Mouse (Mus musculus): ENCODE measurements around the gene Ercc2. TPM values are rescaled to one million over a fixed set of nuclear protein-coding genes. Genes with fewer than 3 reads are reported as not detected.

The Ercc2 gene
- 15.5 and 17.6 TPM in 2 replicates for polyA plus RNA-seq (2015; fragmentation: Nextera tagmentation; extraction: Ambion mirVana)

DNA sequence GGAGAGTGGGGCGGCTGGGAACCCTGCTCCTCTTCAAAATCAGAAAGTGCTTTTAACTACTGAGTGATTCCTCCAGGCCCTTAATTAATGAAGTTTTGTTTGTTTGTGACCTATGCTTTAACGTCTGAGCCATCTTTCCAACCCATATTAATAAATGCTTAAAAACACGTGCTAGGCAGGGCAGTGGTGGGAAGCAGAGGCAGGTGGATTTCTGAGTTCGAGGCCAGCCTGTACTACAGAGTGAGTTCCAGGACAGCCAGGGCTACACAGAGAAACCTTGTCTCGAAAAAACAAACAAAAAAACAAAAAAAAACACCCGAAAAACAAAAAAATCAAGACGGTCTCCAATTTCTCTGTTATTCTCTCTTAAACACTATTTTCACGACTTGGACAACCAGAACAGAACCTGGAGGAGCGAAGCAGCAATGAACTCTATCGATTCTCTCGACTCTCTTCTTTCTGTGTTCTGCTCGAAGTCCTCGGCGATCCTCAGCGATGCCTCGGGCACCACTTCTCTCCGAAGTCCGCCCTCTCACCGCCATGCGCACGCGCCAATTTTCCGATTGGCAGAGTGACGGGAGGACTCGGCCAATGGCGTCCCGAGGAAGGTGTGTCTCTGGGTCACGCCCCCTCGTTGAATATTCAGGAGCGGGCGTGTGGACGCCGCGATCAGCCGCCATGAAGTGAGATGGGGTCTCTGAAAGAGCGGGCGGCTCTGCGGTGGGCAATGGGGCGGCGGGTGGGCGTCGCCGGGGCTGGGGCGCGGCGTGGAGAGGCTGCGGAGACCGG is at the start of gene Ercc2:
Gene Ercc2, plus strand, starts transcription at position 634 of the 789 bp plus-strand sequence.
- Histone ChIP-seq H3K4me3 (ENCODE audit: low read length) (peak within 1 kb of the TSS; percentile 73), H3K36me3 (ENCODE audit: control insufficient read depth, insufficient read depth, low read length) (peaks cover 18% of the 10 kb centered on the region), H3K9ac (ENCODE audit: low read depth, low read length) (peak within 1 kb of the TSS; percentile 75), H3K4me2 (ENCODE audit: low read depth, low read length) (peak within 1 kb of the TSS; percentile 87), H3K4me1 (ENCODE audit: control insufficient read depth, insufficient read depth, low read length) (peaks cover 11% of the 10 kb centered on the region), H3K9me3 (ENCODE audit: control insufficient read depth, low read length) (no peaks in the 10 kb centered on the region), H3K27ac (ENCODE audit: low read length) (no peak within 1 kb of the TSS), H3K27me3 (replicated peaks; ENCODE audit: control insufficient read depth, insufficient read depth, low read length) (no peaks in the 10 kb centered on the region)
- ATAC-seq, result peak; percentile 99
- WGBS, result 7% methylated on average over 39 of the region's 48 CpGs

DNA sequence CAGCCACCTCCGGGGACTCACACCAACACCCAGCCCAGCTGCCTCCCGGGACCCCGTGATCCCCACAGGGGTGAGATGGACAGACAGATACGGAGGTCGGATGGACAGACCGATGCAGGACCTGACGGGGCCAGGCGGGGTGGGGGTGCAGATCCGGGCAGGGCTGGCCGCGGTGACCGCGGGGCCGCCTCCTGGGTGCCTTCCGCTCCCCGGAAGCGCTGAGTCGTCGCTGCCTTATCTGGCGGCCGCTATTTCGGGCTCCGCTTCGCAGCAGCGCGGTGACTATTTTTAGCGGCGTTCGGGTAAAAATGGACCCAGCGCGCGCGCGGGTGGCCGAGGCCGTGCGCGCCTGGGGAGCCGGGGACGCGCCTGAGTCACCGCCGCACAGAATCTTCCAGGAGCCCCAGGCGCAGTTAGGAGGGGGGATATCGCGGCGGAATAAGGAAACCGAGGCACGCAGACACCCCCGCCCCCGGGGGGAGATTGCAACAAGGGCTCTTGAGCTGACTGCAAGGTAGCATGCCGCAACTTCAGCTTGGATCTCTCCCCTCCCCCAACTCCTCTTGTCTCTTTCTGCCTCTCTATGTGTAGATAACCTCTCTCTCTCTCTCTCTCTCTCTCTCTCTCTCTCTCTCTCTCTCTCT is 49.0 kb upstream of the Ercc2 start:
- peak overlapping the region; percentile 64 for H3K4me3 ChIP-seq (ENCODE audit: low read length)
- no peaks in the 10 kb centered on the region for H3K9me3 ChIP-seq (ENCODE audit: control insufficient read depth, low read length)
- H3K9ac ChIP-seq (ENCODE audit: low read depth, low read length), result peak overlapping the region; percentile 76
- WGBS, result under 1% methylated on average over 52 of the region's 52 CpGs
- peak overlapping the region; percentile 79 for H3K4me2 ChIP-seq (ENCODE audit: low read depth, low read length)
- no peaks in the 10 kb centered on the region for H3K27me3 ChIP-seq (replicated peaks; ENCODE audit: control insufficient read depth, insufficient read depth, low read length)
- H3K27ac ChIP-seq (ENCODE audit: low read length), result peak overlapping the region; percentile 57; the same call in 1 of the 2 replicates
- H3K36me3 ChIP-seq (ENCODE audit: control insufficient read depth, insufficient read depth, low read length), result no peaks in the 10 kb centered on the region
- peak; percentile 67 for ATAC-seq
- H3K4me1 ChIP-seq (ENCODE audit: control insufficient read depth, insufficient read depth, low read length), result 0 out of 2 replicates have a peak, but pooled peaks cover 3% of the 10 kb centered on the region

DNA sequence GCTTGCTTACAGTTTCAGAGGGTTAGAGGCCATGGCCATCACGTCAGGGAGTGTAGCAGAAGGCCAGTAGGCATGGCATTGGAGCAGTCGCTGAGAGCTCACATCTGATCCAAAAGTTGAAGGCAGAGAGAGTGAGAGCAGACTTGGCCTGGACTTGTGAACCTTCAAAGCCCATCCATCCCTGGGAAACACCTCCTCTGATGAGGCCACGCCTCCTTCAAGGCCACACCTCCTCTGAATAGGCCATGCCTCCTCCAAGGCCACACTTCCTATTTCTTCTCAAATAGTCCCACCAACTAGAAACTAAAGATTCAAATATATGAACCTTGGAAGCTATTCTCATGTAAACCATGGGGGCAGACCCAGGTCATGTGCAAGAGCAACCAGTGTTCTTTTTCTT is 46.2 kb upstream of the Ercc2 start:
- Histone ChIP-seq H3K27ac (ENCODE audit: low read length) (no peak overlapping the region), H3K27me3 (replicated peaks; ENCODE audit: control insufficient read depth, insufficient read depth, low read length) (no peaks in the 10 kb centered on the region), H3K9ac (ENCODE audit: low read depth, low read length) (no peak overlapping the region), H3K9me3 (ENCODE audit: control insufficient read depth, low read length) (no peaks in the 10 kb centered on the region), H3K36me3 (ENCODE audit: control insufficient read depth, insufficient read depth, low read length) (no peaks in the 10 kb centered on the region), H3K4me1 (ENCODE audit: control insufficient read depth, insufficient read depth, low read length) (peaks cover 3% of the 10 kb centered on the region; the same call in 1 of the 2 replicates), H3K4me3 (ENCODE audit: low read length) (no peak overlapping the region), H3K4me2 (ENCODE audit: low read depth, low read length) (no peak overlapping the region)
- WGBS, result 48% methylated on average over 3 of the region's 3 CpGs
- ATAC-seq, result peak; percentile 36; the same call in 1 of the 2 replicates

DNA sequence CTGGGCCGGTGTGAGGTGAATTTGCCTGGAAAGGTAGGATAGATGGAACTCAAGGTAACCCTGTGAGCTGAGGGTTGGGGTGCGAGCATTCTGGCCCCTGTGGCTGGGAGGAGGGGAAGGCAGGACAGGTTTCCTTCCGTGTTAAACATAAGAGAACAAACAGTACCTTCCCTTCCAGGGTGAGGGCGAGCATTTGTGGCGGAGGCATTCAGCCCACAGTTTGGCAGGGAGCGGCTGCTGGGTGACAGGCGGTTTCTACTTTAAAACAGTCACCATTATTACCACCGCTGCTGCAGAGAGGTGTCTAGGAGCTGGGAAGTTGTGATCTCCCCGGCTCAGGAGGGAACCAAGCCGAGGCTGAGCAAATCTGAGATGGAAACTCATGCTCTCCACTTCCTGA is 44.7 kb upstream of the Ercc2 start:
- H3K27ac ChIP-seq (ENCODE audit: low read length), result no peak overlapping the region
- no peaks in the 10 kb centered on the region for H3K9me3 ChIP-seq (ENCODE audit: control insufficient read depth, low read length)
- H3K36me3 ChIP-seq (ENCODE audit: control insufficient read depth, insufficient read depth, low read length), result no peaks in the 10 kb centered on the region
- no peaks in the 10 kb centered on the region for H3K27me3 ChIP-seq (replicated peaks; ENCODE audit: control insufficient read depth, insufficient read depth, low read length)
- WGBS, result 56% methylated on average over 10 of the region's 10 CpGs
- ATAC-seq, result no peak
- H3K4me2 ChIP-seq (ENCODE audit: low read depth, low read length), result no peak overlapping the region
- no peak overlapping the region for H3K9ac ChIP-seq (ENCODE audit: low read depth, low read length)
- peaks cover 13% of the 10 kb centered on the region for H3K4me1 ChIP-seq (ENCODE audit: control insufficient read depth, insufficient read depth, low read length)
- no peak overlapping the region for H3K4me3 ChIP-seq (ENCODE audit: low read length)

DNA sequence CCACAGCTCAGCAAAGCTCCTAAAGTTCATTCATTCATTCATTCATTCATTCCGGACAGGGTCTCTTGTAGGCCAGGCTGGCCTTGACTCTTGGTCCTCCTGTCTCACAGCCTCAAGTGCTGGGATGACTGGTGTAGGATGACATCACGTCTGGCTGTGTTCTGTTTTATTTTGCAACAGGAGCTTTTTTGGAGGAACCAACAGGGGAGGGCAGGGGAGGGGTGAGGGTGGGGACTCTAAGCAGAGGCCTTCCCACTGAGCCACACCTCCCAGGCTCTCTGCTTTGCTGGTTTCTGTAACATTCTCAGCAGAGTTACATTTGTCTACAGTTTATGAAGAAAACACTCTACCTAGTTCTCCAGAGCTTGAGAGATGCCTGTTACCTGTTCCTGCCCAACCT is 43.8 kb upstream of the Ercc2 start:
- Histone ChIP-seq H3K27ac (ENCODE audit: low read length) (no peak overlapping the region), H3K9me3 (ENCODE audit: control insufficient read depth, low read length) (no peaks in the 10 kb centered on the region), H3K4me1 (ENCODE audit: control insufficient read depth, insufficient read depth, low read length) (peaks cover 20% of the 10 kb centered on the region), H3K36me3 (ENCODE audit: control insufficient read depth, insufficient read depth, low read length) (no peaks in the 10 kb centered on the region), H3K4me3 (ENCODE audit: low read length) (no peak overlapping the region), H3K9ac (ENCODE audit: low read depth, low read length) (no peak overlapping the region; the same call in 1 of the 2 replicates), H3K27me3 (replicated peaks; ENCODE audit: control insufficient read depth, insufficient read depth, low read length) (no peaks in the 10 kb centered on the region), H3K4me2 (ENCODE audit: low read depth, low read length) (no peak overlapping the region)
- WGBS, result 50% methylated on average over 2 of the region's 2 CpGs
- no peak for ATAC-seq

DNA sequence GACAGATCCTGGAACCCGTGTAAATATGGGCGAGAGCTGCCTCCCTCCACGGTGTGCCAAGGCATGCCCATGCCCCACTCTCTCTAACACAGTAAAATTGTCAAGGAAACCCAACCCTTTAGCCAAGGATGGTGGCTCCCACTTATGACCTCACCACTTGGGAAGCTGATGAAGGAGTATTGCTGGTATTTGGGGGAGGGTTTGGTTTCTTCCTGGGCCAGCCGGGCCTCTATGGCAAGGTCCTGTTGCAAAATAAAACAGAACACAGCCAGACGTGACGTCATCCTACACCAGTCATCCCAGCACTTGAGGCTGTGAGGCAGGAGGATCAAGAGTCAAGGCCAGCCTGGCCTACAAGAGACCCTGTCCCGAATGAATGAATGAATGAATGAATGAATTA is 43.2 kb upstream of the Ercc2 start:
- Histone ChIP-seq H3K4me2 (ENCODE audit: low read depth, low read length) (no peak overlapping the region), H3K27me3 (replicated peaks; ENCODE audit: control insufficient read depth, insufficient read depth, low read length) (no peaks in the 10 kb centered on the region), H3K9ac (ENCODE audit: low read depth, low read length) (no peak overlapping the region; the same call in 1 of the 2 replicates), H3K27ac (ENCODE audit: low read length) (no peak overlapping the region), H3K36me3 (ENCODE audit: control insufficient read depth, insufficient read depth, low read length) (no peaks in the 10 kb centered on the region), H3K9me3 (ENCODE audit: control insufficient read depth, low read length) (no peaks in the 10 kb centered on the region), H3K4me3 (ENCODE audit: low read length) (no peak overlapping the region), H3K4me1 (ENCODE audit: control insufficient read depth, insufficient read depth, low read length) (peaks cover 23% of the 10 kb centered on the region)
- no peak for ATAC-seq
- WGBS, result 65% methylated on average over 7 of the region's 7 CpGs

DNA sequence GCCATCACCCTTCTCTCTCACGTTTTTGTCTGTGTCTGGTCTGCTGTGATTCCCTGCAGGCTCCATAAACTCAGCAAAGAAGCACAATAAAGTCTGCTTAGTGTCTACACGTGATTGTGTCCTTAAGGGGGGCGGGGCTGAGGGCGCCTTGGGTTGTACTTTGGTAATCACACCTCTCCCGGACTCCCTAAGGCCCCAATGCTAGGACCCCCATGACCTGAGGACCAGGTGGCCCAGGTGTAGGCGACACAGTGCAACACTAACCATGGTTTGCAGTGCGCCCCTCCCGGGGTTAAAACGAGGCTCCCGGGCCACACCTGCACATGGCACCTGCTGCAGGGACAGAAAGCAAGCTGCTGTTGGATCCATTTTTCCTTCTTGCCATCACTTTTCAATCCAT is 40.6 kb upstream of the Ercc2 start:
- H3K27ac ChIP-seq (ENCODE audit: low read length), result no peak overlapping the region
- ATAC-seq, result no peak
- peak overlapping the region; percentile 56; the same call in 1 of the 2 replicates for H3K4me3 ChIP-seq (ENCODE audit: low read length)
- no peaks in the 10 kb centered on the region for H3K27me3 ChIP-seq (replicated peaks; ENCODE audit: control insufficient read depth, insufficient read depth, low read length)
- H3K4me1 ChIP-seq (ENCODE audit: control insufficient read depth, insufficient read depth, low read length), result peaks cover 30% of the 10 kb centered on the region
- H3K9ac ChIP-seq (ENCODE audit: low read depth, low read length), result no peak overlapping the region
- peak overlapping the region; percentile 91 for H3K4me2 ChIP-seq (ENCODE audit: low read depth, low read length)
- no peaks in the 10 kb centered on the region for H3K36me3 ChIP-seq (ENCODE audit: control insufficient read depth, insufficient read depth, low read length)
- H3K9me3 ChIP-seq (ENCODE audit: control insufficient read depth, low read length), result no peaks in the 10 kb centered on the region
- 16% methylated on average over 10 of the region's 10 CpGs for WGBS

DNA sequence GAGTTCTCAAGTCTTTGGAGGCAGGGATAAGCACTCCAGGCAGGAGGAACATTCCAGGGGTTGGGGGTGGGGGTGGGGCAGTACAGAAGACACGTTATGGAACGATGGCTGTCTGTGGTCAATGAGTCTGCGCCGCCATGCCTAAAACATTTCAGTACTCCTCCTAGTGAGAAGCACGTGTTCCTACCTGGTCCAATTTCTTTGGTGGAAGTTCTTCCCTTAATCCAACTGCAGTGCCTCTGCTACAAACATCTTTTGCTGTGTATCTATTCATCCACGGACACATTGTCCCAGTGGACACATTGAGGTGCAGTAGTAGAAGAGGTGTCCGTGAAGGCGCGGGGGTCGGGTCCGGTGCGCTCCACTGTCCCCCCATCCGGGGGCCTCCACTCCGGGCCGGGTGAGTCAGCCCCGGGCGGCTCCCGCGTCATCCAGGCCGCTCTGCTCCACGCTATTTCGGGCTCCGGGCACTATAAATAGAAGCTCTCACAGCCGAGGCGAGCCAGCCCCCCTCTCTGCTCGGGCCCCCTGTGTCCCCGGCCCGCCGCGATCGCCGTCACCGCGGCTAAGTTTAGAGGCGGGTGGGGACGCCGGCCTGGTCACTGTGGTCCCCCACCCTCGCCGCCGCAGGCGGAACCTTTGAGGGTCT is 39.9 kb upstream of the Ercc2 start:
- no peaks in the 10 kb centered on the region for H3K9me3 ChIP-seq (ENCODE audit: control insufficient read depth, low read length)
- under 1% methylated on average over 41 of the region's 41 CpGs for WGBS
- H3K27me3 ChIP-seq (replicated peaks; ENCODE audit: control insufficient read depth, insufficient read depth, low read length), result no peaks in the 10 kb centered on the region
- no peaks in the 10 kb centered on the region for H3K36me3 ChIP-seq (ENCODE audit: control insufficient read depth, insufficient read depth, low read length)
- H3K9ac ChIP-seq (ENCODE audit: low read depth, low read length), result peak overlapping the region; percentile 68
- ATAC-seq, result 0 out of 2 replicates have a peak, but pooled peaks have one; percentile 8
- peak overlapping the region; percentile 91 for H3K4me2 ChIP-seq (ENCODE audit: low read depth, low read length)
- H3K4me3 ChIP-seq (ENCODE audit: low read length), result peak overlapping the region; percentile 56
- H3K4me1 ChIP-seq (ENCODE audit: control insufficient read depth, insufficient read depth, low read length), result peaks cover 30% of the 10 kb centered on the region
- H3K27ac ChIP-seq (ENCODE audit: low read length), result peak overlapping the region; percentile 63; the same call in 1 of the 2 replicates

DNA sequence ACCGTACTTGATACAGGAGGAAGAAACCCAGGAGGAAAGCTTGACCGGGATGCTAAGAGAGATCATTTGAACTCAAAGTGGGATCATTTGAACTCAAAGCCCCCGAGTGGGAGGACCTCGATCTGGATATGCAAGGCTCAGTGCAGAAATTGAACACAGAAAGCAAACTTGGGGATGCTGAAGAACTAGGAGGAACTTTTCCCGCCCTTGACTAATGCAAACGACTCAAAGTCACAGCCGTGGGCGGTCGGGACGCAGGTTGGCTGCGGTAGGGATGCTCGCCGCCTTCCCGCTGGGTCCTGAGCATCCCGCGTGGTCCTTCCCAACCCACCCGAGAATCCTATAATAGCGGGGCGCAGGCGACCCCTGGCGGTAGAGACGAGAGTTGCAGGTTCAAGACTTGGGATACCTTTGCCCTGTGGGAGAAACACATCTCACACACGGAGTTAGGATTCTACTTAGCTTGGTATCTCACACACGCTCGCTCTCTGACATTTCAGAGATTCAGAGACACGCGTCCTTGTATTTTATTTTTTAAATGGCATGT is 39.3 kb upstream of the Ercc2 start:
- H3K4me1 ChIP-seq (ENCODE audit: control insufficient read depth, insufficient read depth, low read length), result peaks cover 30% of the 10 kb centered on the region
- ATAC-seq, result no peak
- H3K4me3 ChIP-seq (ENCODE audit: low read length), result peak overlapping the region; percentile 56
- peak overlapping the region; percentile 63; the same call in 1 of the 2 replicates for H3K27ac ChIP-seq (ENCODE audit: low read length)
- no peaks in the 10 kb centered on the region for H3K27me3 ChIP-seq (replicated peaks; ENCODE audit: control insufficient read depth, insufficient read depth, low read length)
- WGBS, result under 1% methylated on average over 27 of the region's 27 CpGs
- H3K36me3 ChIP-seq (ENCODE audit: control insufficient read depth, insufficient read depth, low read length), result no peaks in the 10 kb centered on the region
- peak overlapping the region; percentile 68 for H3K9ac ChIP-seq (ENCODE audit: low read depth, low read length)
- peak overlapping the region; percentile 91 for H3K4me2 ChIP-seq (ENCODE audit: low read depth, low read length)
- no peaks in the 10 kb centered on the region for H3K9me3 ChIP-seq (ENCODE audit: control insufficient read depth, low read length)

Measured in intestine, embryonic 16.5 days (tissue).